Mouse (Mus musculus): ENCODE results near the gene Gm14137. TPM values are rescaled to one million over a fixed set of nuclear protein-coding genes. Genes with fewer than 3 reads are reported as not detected.

Gm14137 gene
- 0.90 TPM for polyA plus RNA-seq (2017; shearing (Covaris generic))

DNA sequence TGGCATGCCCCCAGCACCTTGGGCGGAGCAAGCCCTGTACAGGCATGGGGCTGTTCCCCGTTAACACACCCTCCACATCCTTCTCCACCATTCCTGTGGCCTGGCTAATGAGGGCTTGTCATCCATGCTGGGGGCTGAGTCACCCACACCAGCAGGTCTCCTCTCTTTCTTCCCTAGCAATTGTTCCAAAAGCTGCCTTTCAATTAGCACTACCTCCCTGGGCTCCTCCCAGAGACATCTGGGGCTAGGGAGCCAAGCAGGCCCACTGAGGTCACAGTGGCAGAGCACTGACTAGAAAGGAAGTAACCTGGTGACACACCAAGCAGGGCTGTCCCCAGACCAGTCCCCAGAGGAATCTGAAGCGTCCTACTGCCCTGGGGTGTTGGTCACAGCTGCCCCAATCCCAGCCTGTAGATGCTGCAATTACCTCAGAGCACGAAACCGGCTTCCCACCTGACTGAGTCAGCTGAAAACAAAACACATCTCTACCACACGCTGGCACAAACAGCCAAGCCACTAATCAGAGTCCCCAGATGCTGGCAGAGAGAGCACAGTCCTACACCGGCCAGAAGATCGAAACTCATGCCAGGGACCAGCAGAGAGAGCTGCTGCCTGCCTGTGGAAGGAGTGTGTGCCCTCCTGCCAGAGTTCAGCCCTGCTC is at the start of gene Gm14137:
Gene Gm14137 (plus strand): TSS at position 519 of the 661 bp plus-strand sequence.

GRCm38 (mm10) chr2:119156681-119157572 is 17.4 kb upstream of the Gm14137 start, which contains the start of gene Rmdn3:
TSS of gene Rmdn3 (minus strand) at chr2:119157034.

GRCm38 (mm10) chr2:119166901-119167865 is 7.1 kb upstream of the Gm14137 start, which contains the start of gene Gchfr:
TSS of gene Gchfr (plus strand) at chr2:119167773.

GRCm38 (mm10) chr2:119208344-119209175 is 34.3 kb downstream of the Gm14137 start, which contains the start of the genes Zfyve19 and Dnajc17:
TSS of gene Zfyve19 (plus strand) at chr2:119208617.
TSS of gene Dnajc17 (minus strand) at chr2:119208795.

Other genes starting within 250 kb of the Gm14137 start
- 4.7 TPM for gene Chst14, start 248.0 kb upstream of the Gm14137 start, polyA plus RNA-seq (2017; shearing (Covaris generic))
- gene Ccdc32, start 145.1 kb upstream of the Gm14137 start, polyA plus RNA-seq (2017; shearing (Covaris generic)), result 27.1 TPM
- gene Rpusd2, start 139.7 kb upstream of the Gm14137 start, polyA plus RNA-seq (2017; shearing (Covaris generic)), result 3.0 TPM
- gene Knl1, start 127.4 kb upstream of the Gm14137 start, polyA plus RNA-seq (2017; shearing (Covaris generic)), result 3.4 TPM
- 8.4 TPM for gene Rad51, start 61.7 kb upstream of the Gm14137 start, polyA plus RNA-seq (2017; shearing (Covaris generic))
- gene Rmdn3, start 17.5 kb upstream of the Gm14137 start, polyA plus RNA-seq (2017; shearing (Covaris generic)), result 25.7 TPM
- not detected for gene Gchfr, start 6.7 kb upstream of the Gm14137 start, polyA plus RNA-seq (2017; shearing (Covaris generic))
- 69.5 TPM for gene Zfyve19, start 34.1 kb downstream of the Gm14137 start, polyA plus RNA-seq (2017; shearing (Covaris generic))
- gene Dnajc17, start 34.3 kb downstream of the Gm14137 start, polyA plus RNA-seq (2017; shearing (Covaris generic)), result 16.6 TPM
- gene Ppp1r14d, start 55.4 kb downstream of the Gm14137 start, polyA plus RNA-seq (2017; shearing (Covaris generic)), result not detected
- gene Spint1, start 62.9 kb downstream of the Gm14137 start, polyA plus RNA-seq (2017; shearing (Covaris generic)), result 0.44 TPM
- 0.56 TPM for gene Rhov, start 96.8 kb downstream of the Gm14137 start, polyA plus RNA-seq (2017; shearing (Covaris generic))
- 21.5 TPM for gene Vps18, start 114.2 kb downstream of the Gm14137 start, polyA plus RNA-seq (2017; shearing (Covaris generic))
- gene Dll4, start 151.3 kb downstream of the Gm14137 start, polyA plus RNA-seq (2017; shearing (Covaris generic)), result not detected
- 0.18 TPM for gene Chac1, start 176.7 kb downstream of the Gm14137 start, polyA plus RNA-seq (2017; shearing (Covaris generic))